Mouse (Mus musculus) embryo, embryonic 11.5 days (tissue): Measurements from ENCODE around the gene Myod1.

Experiments used
- DNase-seq: peaks from one replicate; pipeline ENCODE4 v3.0.0-alpha.2; 2012; ENCODE audit warnings: low read depth, low spot score

The Myod1 gene

GRCm38 (mm10) chr7:46391701-46392100, 15.4 kb downstream of the Myod1 start:
- no peak for DNase-seq

DNA sequence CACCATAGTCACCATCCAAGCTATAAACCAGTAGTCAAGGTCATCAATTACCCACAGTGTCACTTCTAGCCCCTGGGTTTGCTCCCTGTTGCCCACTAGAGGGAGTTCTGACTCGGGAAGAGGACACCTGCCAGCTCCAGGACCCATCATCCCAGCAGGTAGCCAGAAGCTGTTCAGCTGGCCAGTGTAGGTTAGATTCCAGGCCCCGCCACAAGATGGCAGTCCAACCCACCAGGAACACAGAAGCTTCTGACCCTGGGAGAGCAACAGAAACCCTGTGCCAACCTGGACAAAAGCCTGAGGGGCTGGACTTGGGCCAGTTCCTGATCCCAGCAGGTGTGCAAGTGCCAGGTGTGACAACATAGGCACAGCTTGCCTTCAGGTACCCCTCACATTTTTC, 16.8 kb downstream of the Myod1 start:
- peak; percentile 55 for DNase-seq

DNA sequence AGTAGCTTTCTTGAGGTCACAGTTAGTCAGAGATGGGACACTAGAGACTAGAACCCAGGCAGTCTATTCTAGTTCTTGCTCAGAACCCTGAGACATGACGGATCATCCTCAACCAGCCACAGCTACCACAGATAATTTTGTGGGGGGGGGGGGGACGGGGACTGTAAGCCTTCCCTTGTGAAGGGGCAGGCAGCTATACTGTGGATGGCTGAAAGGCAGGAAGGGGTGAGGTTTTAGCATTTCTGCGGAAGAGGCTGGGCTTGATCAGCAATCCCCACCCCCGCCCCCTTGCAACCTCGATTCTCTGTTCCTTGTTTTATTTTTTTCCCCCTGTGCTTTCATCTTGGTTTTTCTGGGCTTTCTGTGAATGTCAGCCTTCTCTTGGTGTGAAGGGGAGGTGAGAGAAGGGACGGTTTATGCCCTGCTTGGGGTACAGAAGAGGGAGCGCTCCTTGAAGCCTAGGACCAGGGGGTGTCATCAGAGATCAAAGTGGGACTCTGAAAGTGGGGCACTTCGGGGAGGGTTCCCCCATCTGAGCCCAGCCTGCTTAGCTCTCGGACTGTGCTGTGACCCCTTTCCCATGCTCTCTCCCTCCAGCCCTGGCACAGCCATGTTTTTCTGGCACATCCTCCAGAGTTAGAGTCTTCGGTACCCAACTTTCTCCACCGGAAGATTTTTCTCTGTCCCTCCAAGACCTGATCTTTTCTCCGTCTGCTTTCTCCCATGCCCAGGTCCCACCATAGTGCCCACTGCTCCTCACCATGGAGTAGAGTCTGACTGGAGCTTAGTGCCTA, 17.6 kb downstream of the Myod1 start:
- no peak for DNase-seq

- DNase-seq: no peak
These were observed 18.7 kb downstream of the Myod1 start for GRCm38 (mm10) chr7:46394933-46395332.

GRCm38 (mm10) chr7:46395571-46395970, 19.3 kb downstream of the Myod1 start:
- no peak for DNase-seq

- DNase-seq: peak; percentile 63
These were observed 20.1 kb downstream of the Myod1 start, which contains the start of gene Kcnc1 for GRCm38 (mm10) chr7:46396231-46396927. Gene Kcnc1 (plus strand): TSS chr7:46396497.

DNA sequence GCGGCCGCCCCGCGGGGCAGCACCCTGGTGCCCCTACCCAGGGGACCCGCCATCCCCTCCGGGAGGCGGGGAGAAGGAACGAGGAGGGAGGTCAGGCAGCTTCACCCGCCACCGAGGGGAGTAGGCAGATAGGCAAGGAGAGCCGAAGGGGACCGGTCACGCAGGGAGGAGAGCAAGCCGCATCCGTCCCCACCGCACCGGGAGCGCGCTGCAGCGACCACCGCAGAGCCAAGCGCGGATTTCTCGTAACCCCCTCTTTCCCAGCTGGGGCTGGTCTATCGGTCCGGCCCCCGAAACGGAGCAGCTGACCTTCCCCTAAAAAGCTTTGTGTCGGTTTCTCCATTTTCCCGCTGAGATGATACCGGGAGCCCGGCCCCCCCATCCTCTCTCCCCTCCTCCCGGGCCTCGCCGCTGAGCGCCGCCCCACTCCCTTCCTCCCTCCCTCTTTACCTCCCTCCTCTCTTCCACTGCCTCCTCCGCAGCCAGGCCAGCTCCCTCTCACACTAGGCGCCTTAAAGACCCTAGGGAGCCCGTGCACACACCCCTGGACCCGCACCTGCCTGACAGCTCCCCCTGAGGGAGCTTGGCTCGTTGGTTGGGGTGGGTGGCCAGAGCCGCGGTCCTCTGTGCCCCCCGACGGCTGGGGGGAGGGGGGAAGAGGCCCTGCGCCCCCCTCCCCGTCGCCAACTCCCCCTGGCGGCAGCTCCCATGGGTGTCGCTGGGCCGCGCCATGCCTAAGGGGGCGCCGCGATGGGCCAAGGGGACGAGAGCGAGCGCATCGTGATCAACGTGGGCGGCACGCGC, 20.9 kb downstream of the Myod1 start:
- DNase-seq: no peak

GRCm38 (mm10) chr7:46397732-46398333, 21.6 kb downstream of the Myod1 start:
- no peak for DNase-seq

GRCm38 (mm10) chr7:46398612-46399011, 22.3 kb downstream of the Myod1 start:
- no peak for DNase-seq

- no peak for DNase-seq
These were observed 23.4 kb downstream of the Myod1 start for GRCm38 (mm10) chr7:46399676-46400075.

- no peak for DNase-seq
These were observed 24.1 kb downstream of the Myod1 start for GRCm38 (mm10) chr7:46400346-46400745.

- DNase-seq: no peak
These were observed 25.3 kb downstream of the Myod1 start for GRCm38 (mm10) chr7:46401371-46402180.

DNA sequence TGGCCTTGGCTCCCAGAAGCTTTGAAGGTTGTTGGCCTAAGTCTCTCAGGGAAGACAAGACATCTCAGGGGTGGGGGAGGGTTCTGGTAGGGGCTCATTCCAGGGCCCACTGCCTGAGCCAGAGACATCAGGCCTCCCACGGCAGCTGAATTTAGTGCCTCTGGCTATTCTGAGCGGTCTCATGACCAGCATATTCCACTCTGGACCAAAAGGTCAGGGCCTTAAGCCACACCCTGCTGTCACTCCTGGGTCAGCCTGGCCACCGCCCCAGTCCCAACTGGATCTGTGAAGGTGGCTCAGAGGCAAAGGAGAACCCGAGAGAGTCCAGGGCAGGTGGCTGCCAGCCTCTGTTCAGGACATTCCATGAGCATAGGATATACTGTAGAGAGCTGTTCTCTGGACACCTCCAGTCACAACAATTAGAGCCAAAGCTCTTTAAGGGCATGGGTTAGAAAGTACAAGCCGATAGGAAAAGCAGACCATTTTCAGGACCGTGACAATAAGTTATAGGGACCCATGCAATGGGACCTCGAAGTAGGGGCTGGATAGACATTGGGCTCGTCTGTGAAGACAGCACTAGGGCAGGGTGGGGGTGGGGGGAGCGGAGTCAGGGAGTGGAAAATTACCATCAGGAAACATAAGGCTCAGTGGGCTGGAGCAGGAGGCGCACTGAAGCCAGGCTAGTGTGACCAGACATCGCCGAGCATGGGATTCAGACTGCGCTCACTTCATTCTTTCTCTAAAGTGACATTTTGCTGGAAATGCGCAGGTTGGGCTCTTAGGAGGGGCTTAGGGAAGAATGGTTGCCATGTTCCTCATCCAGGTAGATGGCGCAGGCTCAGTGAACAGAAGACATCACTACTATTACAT, 27.6 kb downstream of the Myod1 start:
- no peak for DNase-seq

DNA sequence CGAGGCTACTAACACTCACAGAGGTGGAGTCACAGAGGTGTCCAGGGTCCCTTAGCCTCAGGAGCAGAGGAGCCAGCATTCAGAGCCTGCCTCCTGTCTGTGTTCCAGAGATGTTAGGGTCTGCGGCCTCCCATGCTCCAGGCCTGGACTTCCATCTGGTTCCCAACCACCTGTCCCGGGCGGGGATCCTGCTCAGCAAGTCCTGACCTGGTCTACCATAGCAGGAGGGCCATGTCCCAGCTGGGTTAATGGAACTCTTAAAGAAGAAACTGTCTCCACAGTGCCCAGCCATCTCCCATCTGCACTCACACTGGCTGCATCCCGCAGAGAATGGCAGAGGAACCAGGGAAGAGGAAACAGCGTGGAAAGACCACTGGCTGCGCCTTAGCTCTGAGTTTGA, 28.5 kb downstream of the Myod1 start:
- no peak for DNase-seq

GRCm38 (mm10) chr7:46408606-46409005, 32.3 kb downstream of the Myod1 start:
- no peak for DNase-seq

- DNase-seq: no peak
These were observed 33.0 kb downstream of the Myod1 start for GRCm38 (mm10) chr7:46409204-46409789.

GRCm38 (mm10) chr7:46410727-46411126, 34.5 kb downstream of the Myod1 start:
- no peak for DNase-seq

DNA sequence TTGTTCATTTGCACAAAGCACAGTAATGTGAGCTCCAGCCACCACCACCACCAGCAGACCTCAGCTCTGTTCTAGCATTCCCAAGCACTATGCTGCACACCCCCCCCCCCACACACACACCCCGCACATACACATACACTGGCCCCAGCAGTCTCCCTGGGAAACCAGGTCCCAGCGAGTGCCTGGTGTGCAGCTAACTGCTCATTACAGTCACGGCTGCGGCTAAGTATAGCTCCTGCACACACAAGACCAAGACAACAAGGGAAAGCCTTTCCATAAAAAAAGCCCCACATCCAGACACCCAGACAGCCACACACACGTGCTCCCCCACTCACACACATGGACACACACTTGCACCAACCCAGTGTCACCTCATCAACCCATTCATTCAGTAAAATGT, 36.5 kb downstream of the Myod1 start:
- no peak for DNase-seq

DNA sequence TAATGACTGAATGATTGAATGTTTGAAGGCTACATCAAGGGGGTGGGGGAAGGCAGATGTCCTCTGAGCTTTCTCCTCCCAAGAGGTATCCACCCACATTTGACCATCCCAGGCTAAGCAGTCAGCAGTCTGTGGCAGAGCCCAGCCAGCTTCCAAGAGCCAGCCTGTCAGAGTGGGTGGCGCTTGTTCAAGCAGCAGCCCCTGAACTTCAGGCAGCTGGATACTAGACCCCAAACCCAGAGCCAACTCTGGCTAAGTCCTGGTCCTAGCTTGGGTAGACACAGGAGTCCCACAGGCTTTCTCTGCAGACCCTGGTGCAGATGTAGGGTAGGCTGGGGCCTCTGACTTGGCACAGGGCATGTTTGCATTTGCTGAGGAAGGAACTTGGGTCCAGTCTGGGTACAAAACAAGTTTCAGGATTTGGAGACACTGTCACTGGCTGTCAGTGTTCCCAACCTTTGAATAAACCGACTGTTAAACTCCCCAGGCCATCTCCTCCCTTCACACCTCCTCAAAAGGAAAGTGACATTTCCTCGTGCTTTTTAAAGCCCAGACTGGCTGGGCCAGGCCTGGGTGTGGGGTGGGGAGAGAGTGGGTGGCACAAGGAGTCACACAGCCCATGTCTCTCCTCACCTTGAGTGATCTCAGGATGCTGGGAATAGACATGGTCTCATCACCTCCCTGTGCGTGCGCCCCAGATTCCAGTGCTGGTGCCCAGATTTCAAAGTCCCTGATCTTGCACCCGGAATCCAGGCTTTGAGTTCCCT, 37.9 kb downstream of the Myod1 start:
- no peak for DNase-seq
